Mouse (Mus musculus): ENCODE data around the gene Trp73.

- no peak for TF ChIP-seq CTCF (IDR thresholded peaks at IDR 0.05; ENCODE audit: low read depth)
- TF ChIP-seq EP300 (optimal IDR thresholded peaks at IDR 0.05): no peak
Measured at GRCm38 (mm10) chr4:154185001-154185400, 45.0 kb upstream of the Trp73 start.
